Mouse (Mus musculus): Measurements from ENCODE around the gene Omt2a. TPM values are rescaled to one million over a fixed set of nuclear protein-coding genes. Genes with fewer than 3 reads are reported as not detected.
"Not testable (repeated sequence)": the region's sequence is repeated elsewhere in the genome, so short reads cannot be mapped to it uniquely, and the experiment has no call there.

Omt2a gene
- polyA plus RNA-seq, 1 experiment from 2014 or later, result not detected

DNA sequence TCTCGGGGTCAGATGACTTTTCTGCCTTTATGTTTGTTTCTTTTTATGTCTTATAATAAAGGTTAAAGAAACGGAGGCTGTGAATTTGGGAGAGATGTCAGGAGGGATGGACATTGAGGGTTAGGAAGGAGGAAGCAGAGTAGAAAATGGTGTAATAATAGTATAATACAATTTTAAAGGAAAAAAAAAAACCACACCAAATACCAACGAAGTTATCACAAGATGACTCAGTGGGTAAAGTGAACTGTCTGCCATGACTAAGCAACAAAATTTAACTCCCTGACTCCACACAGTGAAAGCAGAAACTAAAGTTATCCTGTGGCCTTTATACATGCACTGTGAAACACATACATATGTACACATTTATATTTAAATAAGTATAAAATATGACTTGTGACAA is 43.7 kb downstream of the Omt2a start:
- WGBS, result 84% methylated on average over 2 of the region's 3 CpGs

More for the DNA sequence above, 43.7 kb downstream of the Omt2a start:
- H3K27me3 ChIP-seq (replicated peaks; ENCODE audit: control insufficient read depth, insufficient read depth, low read length); H3K27ac ChIP-seq (ENCODE audit: low read length); H3K9ac ChIP-seq (replicated peaks; ENCODE audit: low read depth, low read length); H3K4me2 ChIP-seq (ENCODE audit: low read length); H3K4me1 ChIP-seq (replicated peaks; ENCODE audit: control insufficient read depth, insufficient read depth, low read length); H3K36me3 ChIP-seq (ENCODE audit: control insufficient read depth, insufficient read depth); ATAC-seq; H3K9me3 ChIP-seq (ENCODE audit: control insufficient read depth, low read length); H3K4me3 ChIP-seq (replicated peaks; ENCODE audit: low read length): not testable (repeated sequence)

Other genes with a start within 250 kb of the Omt2a start
- 56.9 and 60.2 TPM in 2 replicates for gene Fbxo9, start 205.7 kb downstream of the Omt2a start, polyA plus RNA-seq (2015; fragmentation: Nextera tagmentation; extraction: Ambion mirVana)
- gene Ick, start 205.6 kb downstream of the Omt2a start, polyA plus RNA-seq (2015; fragmentation: Nextera tagmentation; extraction: Ambion mirVana), result 39.4 and 40.4 TPM in 2 replicates
- gene Gsta4, start 132.0 kb downstream of the Omt2a start, polyA plus RNA-seq (2015; fragmentation: Nextera tagmentation; extraction: Ambion mirVana), result 11.9 and 14.9 TPM in 2 replicates
- not detected in 2 replicates for gene Gsta1, start 84.1 kb downstream of the Omt2a start, polyA plus RNA-seq (2015; fragmentation: Nextera tagmentation; extraction: Ambion mirVana)
- not detected in 2 replicates for gene Gm3776, start 57.7 kb downstream of the Omt2a start, polyA plus RNA-seq (2015; fragmentation: Nextera tagmentation; extraction: Ambion mirVana)
- gene Gm10639, start 24.9 kb downstream of the Omt2a start, polyA plus RNA-seq (2015; fragmentation: Nextera tagmentation; extraction: Ambion mirVana), result not detected in 2 replicates
- gene Omt2b, start 12.8 kb upstream of the Omt2a start, polyA plus RNA-seq (2015; fragmentation: Nextera tagmentation; extraction: Ambion mirVana), result not detected in 2 replicates
- gene Gsta2, start 41.0 kb upstream of the Omt2a start, polyA plus RNA-seq (2015; fragmentation: Nextera tagmentation; extraction: Ambion mirVana), result not detected in 2 replicates
- 1.9 and 3.8 TPM in 2 replicates for gene Dppa5a, start 53.4 kb upstream of the Omt2a start, polyA plus RNA-seq (2015; fragmentation: Nextera tagmentation; extraction: Ambion mirVana)
- 2.4 and 4.0 TPM in 2 replicates for gene Ooep, start 63.9 kb upstream of the Omt2a start, polyA plus RNA-seq (2015; fragmentation: Nextera tagmentation; extraction: Ambion mirVana)
- 0.25 and 0.30 TPM in 2 replicates for gene Ddx43, start 81.0 kb upstream of the Omt2a start, polyA plus RNA-seq (2015; fragmentation: Nextera tagmentation; extraction: Ambion mirVana)
- 0.54 and 0.84 TPM in 2 replicates for gene Cgas, start 128.4 kb upstream of the Omt2a start, polyA plus RNA-seq (2015; fragmentation: Nextera tagmentation; extraction: Ambion mirVana)
- gene Mto1, start 133.4 kb upstream of the Omt2a start, polyA plus RNA-seq (2015; fragmentation: Nextera tagmentation; extraction: Ambion mirVana), result 30.7 and 31.1 TPM in 2 replicates
- 1.0 and 1.3 TPM in 2 replicates for gene Gm17324, start 134.0 kb upstream of the Omt2a start, polyA plus RNA-seq (2015; fragmentation: Nextera tagmentation; extraction: Ambion mirVana)
- 3,742 and 4,125 TPM in 2 replicates for gene Eef1a1, start 174.4 kb upstream of the Omt2a start, polyA plus RNA-seq (2015; fragmentation: Nextera tagmentation; extraction: Ambion mirVana)